Mouse (Mus musculus) hindbrain, embryonic 16.5 days (tissue): Measurements from ENCODE around the gene Lrrc8c. TPM values are rescaled to one million over a fixed set of nuclear protein-coding genes. Genes with fewer than 3 reads are reported as not detected.

ENCODE experiments used
- ATAC-seq: fragments of 200-750 bp; cut with Nextera tagmentation; 2 replicates; pipeline ENCODE4 v1.8.0; 2017; ENCODE audit warnings: moderate TSS enrichment, moderate library complexity
- H3K27ac ChIP-seq: fragments of 300-500 bp; sonication (generic); 2 replicates; pipeline ENCODE4 v1.5.1; 2014; ENCODE audit warnings: low read depth, mild to moderate bottlenecking, control low read depth, low read length, moderate library complexity
- H3K27me3 ChIP-seq: fragments of 300-500 bp; sonication (generic); replicated peaks from 2 replicates; pipeline ENCODE4 v1.6.1; 2014; ENCODE audit warnings: low read length; ENCODE audit not compliant: control insufficient read depth, insufficient read depth
- H3K36me3 ChIP-seq: fragments of 300-500 bp; sonication (generic); 2 replicates; pipeline ENCODE4 v1.6.1; 2014; ENCODE audit warnings: mild to moderate bottlenecking, low read length, moderate library complexity, mixed read lengths; ENCODE audit not compliant: control insufficient read depth, insufficient read depth
- H3K4me1 ChIP-seq: fragments of 300-500 bp; sonication (generic); 2 replicates; pipeline ENCODE4 v1.6.1; 2014; ENCODE audit warnings: low read depth, low read length; ENCODE audit not compliant: control insufficient read depth, insufficient read depth
- H3K4me2 ChIP-seq: fragments of 300-500 bp; sonication (generic); 2 replicates; pipeline ENCODE4 v1.6.1; 2014; ENCODE audit warnings: mild to moderate bottlenecking, low read length, control low read depth, moderate library complexity
- H3K4me3 ChIP-seq: fragments of 300-500 bp; sonication (generic); 2 replicates; pipeline ENCODE4 v1.5.1; 2014; ENCODE audit warnings: mild to moderate bottlenecking, low read length, control low read depth, moderate library complexity
- H3K9ac ChIP-seq: fragments of 300-500 bp; sonication (generic); 2 replicates; pipeline ENCODE4 v1.6.1; 2014; ENCODE audit warnings: low read depth, mild to moderate bottlenecking, control low read depth, low read length, moderate library complexity
- H3K9me3 ChIP-seq: fragments of 300-500 bp; sonication (generic); 2 replicates; pipeline ENCODE4 v1.6.1; 2014; ENCODE audit warnings: mild to moderate bottlenecking, low read length, moderate library complexity; ENCODE audit not compliant: control insufficient read depth
- WGBS: fragments of 180-500 bp; shearing (Covaris S2); extraction: QIAGEN DNeasy Blood & Tissue Kit; methylation state at CpG from one replicate; pipeline ENCODE4 v1.1.7; 2014; 5-methylcytosine and 5-hydroxymethylcytosine counted together
- polyA plus RNA-seq: library from polyadenylated mRNA; unstranded; fragments of >200 nt; fragmentation: Nextera tagmentation; extraction: Ambion mirVana; gene quantifications from 2 replicates; pipeline ENCODE4 v1.2.1, GENCODE M21; 2015

Lrrc8c gene
- polyA plus RNA-seq, 1 experiment from 2014 or later: 15.1 TPM

DNA sequence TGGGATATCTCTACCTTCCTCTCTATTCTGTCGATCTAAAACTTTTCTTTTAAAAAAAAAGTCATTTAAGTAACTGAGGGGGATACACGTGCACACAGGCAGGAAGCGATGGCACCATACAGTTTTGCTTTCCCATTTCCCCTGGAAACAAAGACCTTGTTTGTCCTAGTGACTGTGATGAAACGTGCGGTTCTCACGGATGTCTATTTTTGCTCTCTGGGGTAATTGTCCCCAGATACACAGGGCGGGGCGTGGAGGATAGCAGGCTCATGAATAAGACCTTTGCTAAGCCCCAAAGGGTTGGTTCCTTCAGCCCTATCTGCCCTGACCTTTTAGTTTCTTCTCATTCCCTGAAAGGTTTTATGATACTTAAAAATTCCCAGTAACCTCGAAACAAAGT, 79.7 kb downstream of the Lrrc8c start:
- no peak for ATAC-seq
- no peak overlapping the region for H3K9ac ChIP-seq
- no peaks in the 10 kb centered on the region for H3K9me3 ChIP-seq
- no peaks in the 10 kb centered on the region for H3K4me1 ChIP-seq
- H3K27ac ChIP-seq: no peak overlapping the region
- H3K4me2 ChIP-seq: no peak overlapping the region
- 63% methylated on average over 9 of the region's 9 CpGs for WGBS
- H3K27me3 ChIP-seq: no peaks in the 10 kb centered on the region
- no peak overlapping the region for H3K4me3 ChIP-seq
- H3K36me3 ChIP-seq: no peaks in the 10 kb centered on the region

- H3K36me3 ChIP-seq: no peaks in the 10 kb centered on the region
- no peak overlapping the region for H3K4me3 ChIP-seq
- ATAC-seq: no peak
- H3K27ac ChIP-seq: no peak overlapping the region
- no peak overlapping the region for H3K9ac ChIP-seq
- H3K9me3 ChIP-seq: no peaks in the 10 kb centered on the region
- no peak overlapping the region for H3K4me2 ChIP-seq
- WGBS: 77% methylated on average over 4 of the region's 4 CpGs
- H3K4me1 ChIP-seq: no peaks in the 10 kb centered on the region
- no peaks in the 10 kb centered on the region for H3K27me3 ChIP-seq
These were observed 80.1 kb downstream of the Lrrc8c start for GRCm38 (mm10) chr5:105599315-105599714.

GRCm38 (mm10) chr5:105600998-105601397, 81.8 kb downstream of the Lrrc8c start:
- no peak overlapping the region for H3K9ac ChIP-seq
- H3K4me1 ChIP-seq: no peaks in the 10 kb centered on the region
- no peaks in the 10 kb centered on the region for H3K9me3 ChIP-seq
- 82% methylated on average over 5 of the region's 5 CpGs for WGBS
- no peak overlapping the region for H3K4me3 ChIP-seq
- no peak for ATAC-seq
- H3K27me3 ChIP-seq: no peaks in the 10 kb centered on the region
- no peak overlapping the region for H3K27ac ChIP-seq
- H3K4me2 ChIP-seq: no peak overlapping the region
- H3K36me3 ChIP-seq: no peaks in the 10 kb centered on the region

DNA sequence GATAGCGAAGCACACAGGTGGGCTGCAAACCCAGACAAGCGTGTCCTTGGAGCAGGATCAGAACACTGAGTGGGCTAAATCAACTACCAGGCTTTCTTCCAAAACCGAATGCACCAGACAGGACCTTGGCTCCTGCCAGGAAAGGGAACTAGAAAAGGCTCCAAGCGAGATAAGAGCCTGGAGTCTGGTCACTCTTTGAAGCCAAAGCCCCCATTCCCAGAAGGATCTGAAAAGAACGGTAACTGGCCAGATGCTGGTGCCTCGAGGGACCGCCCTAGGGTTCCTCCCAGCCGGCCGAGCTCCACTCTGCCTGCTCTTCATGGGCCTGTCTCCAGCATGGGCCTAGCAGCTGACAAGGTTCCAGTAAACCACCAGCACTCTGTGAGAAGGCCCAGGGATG, 83.4 kb downstream of the Lrrc8c start:
- 65% methylated on average over 9 of the region's 9 CpGs for WGBS
- ATAC-seq: no peak
- H3K4me3 ChIP-seq: no peak overlapping the region
- H3K4me2 ChIP-seq: no peak overlapping the region
- H3K9ac ChIP-seq: no peak overlapping the region
- 0 out of 2 replicates have a peak overlapping the region, but pooled peaks have one; percentile 12 for H3K27ac ChIP-seq
- H3K36me3 ChIP-seq: peaks cover 11% of the 10 kb centered on the region
- no peaks in the 10 kb centered on the region for H3K9me3 ChIP-seq
- no peaks in the 10 kb centered on the region for H3K4me1 ChIP-seq
- no peaks in the 10 kb centered on the region for H3K27me3 ChIP-seq

DNA sequence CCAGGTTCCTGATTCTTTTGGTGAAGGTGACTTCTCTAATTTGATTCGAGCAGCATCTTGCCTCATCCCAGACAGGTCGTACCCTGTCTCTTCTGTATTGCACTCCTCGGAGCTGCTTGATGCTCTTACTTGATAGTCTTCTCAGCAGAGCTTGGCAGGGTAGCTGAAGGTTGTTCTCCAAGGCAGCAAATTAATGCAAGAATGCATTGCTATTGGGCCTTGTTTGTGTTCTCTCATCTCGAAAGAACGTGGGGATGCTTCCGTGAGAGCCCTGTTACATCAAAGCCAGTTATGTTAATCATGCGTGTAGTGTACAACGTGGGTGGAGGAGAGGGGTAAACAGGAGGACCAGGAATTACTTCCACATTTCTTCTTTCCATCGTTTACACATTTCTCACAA, 86.5 kb downstream of the Lrrc8c start:
- Histone ChIP-seq H3K36me3 (peaks cover 18% of the 10 kb centered on the region), H3K4me2 (no peak overlapping the region), H3K4me3 (no peak overlapping the region), H3K27me3 (no peaks in the 10 kb centered on the region), H3K9me3 (no peaks in the 10 kb centered on the region), H3K27ac (no peak overlapping the region), H3K9ac (no peak overlapping the region), H3K4me1 (no peaks in the 10 kb centered on the region)
- 61% methylated on average over 9 of the region's 9 CpGs for WGBS
- no peak for ATAC-seq

DNA sequence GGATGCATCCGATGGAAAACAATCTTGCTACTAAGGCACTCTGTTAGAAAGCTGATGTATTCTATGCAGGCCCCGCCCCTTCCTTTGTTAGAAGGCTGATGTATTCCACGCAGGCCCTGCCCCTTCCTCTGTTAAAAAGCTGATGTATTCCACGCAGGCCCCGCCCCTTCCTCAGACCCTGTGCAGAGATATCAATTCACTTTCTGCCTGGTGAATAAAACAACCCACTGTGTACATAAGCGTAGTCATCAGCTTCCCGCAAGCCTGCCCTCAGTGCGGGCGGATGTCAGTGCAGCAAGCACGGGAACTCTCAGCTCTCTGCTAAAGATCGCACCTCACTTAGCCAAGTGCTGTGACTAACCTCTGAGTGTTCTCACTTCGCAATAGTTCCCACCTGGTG, 90.5 kb downstream of the Lrrc8c start:
- peaks cover 18% of the 10 kb centered on the region for H3K36me3 ChIP-seq
- H3K9ac ChIP-seq: no peak overlapping the region
- no peak overlapping the region for H3K27ac ChIP-seq
- no peak overlapping the region for H3K4me3 ChIP-seq
- H3K4me2 ChIP-seq: no peak overlapping the region
- WGBS: 70% methylated on average over 12 of the region's 12 CpGs
- no peaks in the 10 kb centered on the region for H3K4me1 ChIP-seq
- ATAC-seq: peak; percentile 52
- no peaks in the 10 kb centered on the region for H3K9me3 ChIP-seq
- H3K27me3 ChIP-seq: no peaks in the 10 kb centered on the region

DNA sequence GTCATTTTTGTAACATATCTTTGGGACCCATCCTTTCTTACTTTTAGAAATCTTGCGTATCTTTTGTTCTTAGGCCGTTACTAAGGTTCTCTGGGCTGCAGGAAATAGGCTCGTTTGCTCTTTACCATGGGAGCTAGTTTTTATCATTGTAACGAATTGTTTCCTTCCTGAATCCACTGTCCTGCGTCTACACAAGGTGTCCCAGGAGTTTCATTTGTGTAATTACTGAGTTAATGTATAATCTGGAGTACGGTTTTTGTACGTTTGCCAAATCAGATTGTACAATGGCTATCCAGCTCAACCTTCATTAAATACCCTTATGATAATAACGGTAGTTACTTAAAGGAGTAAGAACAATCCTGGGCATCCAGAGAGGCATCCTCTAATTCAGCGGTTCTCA, 93.8 kb downstream of the Lrrc8c start:
- H3K4me2 ChIP-seq: no peak overlapping the region
- H3K4me3 ChIP-seq: no peak overlapping the region
- H3K27ac ChIP-seq: no peak overlapping the region
- no peak overlapping the region for H3K9ac ChIP-seq
- H3K27me3 ChIP-seq: no peaks in the 10 kb centered on the region
- no peaks in the 10 kb centered on the region for H3K4me1 ChIP-seq
- H3K36me3 ChIP-seq: peaks cover 3% of the 10 kb centered on the region; the same call in 1 of the 2 replicates
- ATAC-seq: no peak
- no peaks in the 10 kb centered on the region for H3K9me3 ChIP-seq
- WGBS: 71% methylated on average over 9 of the region's 9 CpGs

- Histone ChIP-seq H3K4me3 (no peak overlapping the region), H3K36me3 (no peaks in the 10 kb centered on the region), H3K4me2 (no peak overlapping the region), H3K9ac (no peak overlapping the region), H3K4me1 (no peaks in the 10 kb centered on the region), H3K27me3 (no peaks in the 10 kb centered on the region), H3K9me3 (no peaks in the 10 kb centered on the region), H3K27ac (no peak overlapping the region)
- ATAC-seq: no peak
- 46% methylated on average over 5 of the region's 5 CpGs for WGBS
These were observed 94.8 kb downstream of the Lrrc8c start for GRCm38 (mm10) chr5:105614000-105614399.

DNA sequence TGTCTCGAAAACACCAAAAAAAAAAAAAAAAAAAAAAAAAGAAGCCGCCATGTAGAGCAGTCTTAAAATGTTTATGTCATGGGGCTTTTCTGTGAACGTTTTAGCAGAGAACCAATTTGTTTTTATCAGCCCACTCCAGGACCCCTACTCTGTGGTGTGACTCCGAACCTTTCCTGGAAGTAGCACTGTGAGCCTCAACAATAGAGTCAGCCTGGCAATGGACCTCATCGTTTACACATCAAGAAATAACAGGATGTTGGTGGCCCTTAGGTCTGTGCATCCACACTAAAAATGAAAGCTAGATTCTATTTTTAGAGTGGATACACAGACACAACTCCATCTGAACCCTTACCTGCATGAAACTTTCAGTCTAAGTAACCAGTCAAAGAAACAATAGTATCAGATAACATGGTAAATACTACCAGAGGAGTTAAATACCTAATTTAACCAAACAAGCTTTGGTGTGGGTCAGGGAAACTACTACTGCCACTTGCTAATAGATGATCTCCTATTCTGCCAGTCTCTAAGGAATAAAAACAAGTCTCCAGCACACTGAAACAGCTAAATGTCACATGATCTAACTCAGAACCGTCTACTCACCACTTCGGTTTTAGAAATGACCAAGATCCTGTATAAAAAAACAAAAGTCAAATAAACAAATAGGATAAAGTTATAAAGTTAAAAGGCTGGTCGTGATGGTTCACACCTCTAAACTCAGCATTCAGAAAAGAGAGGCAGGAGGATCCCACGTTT, 95.7 kb downstream of the Lrrc8c start:
- Histone ChIP-seq H3K27me3 (no peaks in the 10 kb centered on the region), H3K4me3 (no peak overlapping the region), H3K36me3 (no peaks in the 10 kb centered on the region), H3K4me1 (no peaks in the 10 kb centered on the region), H3K9me3 (no peaks in the 10 kb centered on the region), H3K4me2 (no peak overlapping the region), H3K27ac (no peak overlapping the region), H3K9ac (no peak overlapping the region)
- ATAC-seq: no peak
- 79% methylated on average over 8 of the region's 9 CpGs for WGBS
